Mouse (Mus musculus) CD4-positive, CD25-positive, alpha-beta regulatory T cell, adult 9 weeks (primary cell): ENCODE data around the gene Cpsf3. TPM values are rescaled to one million over a fixed set of nuclear protein-coding genes. Genes with fewer than 3 reads are reported as not detected.

Experiments
- polyA plus RNA-seq: library from polyadenylated mRNA; unstranded; fragments of 100-300 nt; shearing (Covaris generic); gene quantifications from one replicate; pipeline ENCODE4 v1.2.1, GENCODE M21; 2017

Gene Cpsf3
- 160 TPM for polyA plus RNA-seq

GRCm38 (mm10) chr12:21284761-21285441, at the start of gene Cpsf3:
TSS of gene Cpsf3 (plus strand) at chr12:21285391.

DNA sequence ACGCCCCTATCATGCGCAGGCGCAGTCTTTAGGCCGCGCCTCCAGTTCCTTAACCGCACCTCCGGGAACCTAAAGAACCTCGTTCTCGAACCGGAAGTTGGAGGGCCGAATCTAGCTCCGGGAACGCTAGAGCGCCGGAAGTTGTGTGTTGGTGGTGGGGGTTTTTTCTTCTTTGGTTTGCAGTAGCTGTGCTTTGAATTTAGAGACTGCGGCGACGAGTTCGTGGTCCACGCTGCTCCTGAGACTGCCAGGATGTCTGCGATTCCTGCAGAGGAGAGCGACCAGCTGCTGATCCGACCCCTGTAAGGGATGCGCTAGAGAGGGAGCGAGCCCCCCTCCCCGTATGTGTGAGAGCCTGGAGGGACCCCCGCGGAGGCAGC, 1.0 kb downstream of the Cpsf3 start, which contains the start of gene Itgb1bp1:
TSS of gene Itgb1bp1 (minus strand) at position 42 of the 380 bp plus-strand sequence.

DNA sequence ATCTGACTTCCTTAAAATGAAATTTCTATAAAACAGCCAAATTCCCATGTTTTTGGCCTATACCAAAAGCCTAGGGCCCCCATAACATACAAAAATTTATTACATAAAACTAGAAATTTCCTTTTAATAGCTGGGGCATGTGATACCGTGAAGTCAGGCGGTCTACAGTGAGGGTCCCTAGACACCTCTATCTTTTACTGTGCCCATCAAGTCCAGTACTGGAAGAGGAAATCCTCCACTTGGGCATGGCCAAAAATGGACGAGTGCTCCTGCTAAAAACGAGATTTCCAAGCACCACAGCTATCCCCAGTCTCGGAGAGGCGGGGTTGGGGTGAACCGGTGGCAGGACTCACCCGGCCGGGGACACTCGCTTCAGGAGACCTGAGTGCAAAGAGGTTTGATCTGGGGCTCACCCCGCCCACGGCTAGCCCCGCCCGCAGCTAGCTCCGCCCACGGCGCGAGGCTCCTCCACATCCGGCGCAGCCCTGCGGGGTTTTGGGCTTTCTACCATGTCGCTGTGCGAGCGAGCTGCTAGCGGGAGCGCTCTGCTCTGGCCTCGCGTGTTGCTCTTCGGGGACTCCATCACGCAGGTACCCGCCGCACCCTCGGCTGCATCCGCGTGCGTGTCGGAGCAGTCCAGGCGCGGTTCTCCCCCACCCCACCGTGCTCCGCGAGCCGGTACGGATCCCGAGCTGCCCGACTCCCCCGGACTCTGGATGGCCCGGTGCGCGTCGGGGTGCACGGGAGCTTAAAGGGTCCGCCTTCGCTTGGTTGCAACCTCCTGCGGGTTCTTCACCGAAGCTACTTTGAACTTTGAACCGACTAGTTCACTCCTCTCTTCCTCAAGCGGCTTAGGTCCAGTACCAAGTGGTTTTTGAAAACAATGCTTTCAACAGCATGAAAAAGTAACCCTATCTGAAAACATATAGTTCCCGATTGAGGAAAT, 31.0 kb downstream of the Cpsf3 start, which contains the start of gene Iah1:
TSS of gene Iah1 (plus strand) at position 467 of the 946 bp plus-strand sequence.

Other genes starting within 250 kb of the Cpsf3 start
- gene Itgb1bp1, start 893 bp downstream of the Cpsf3 start, polyA plus RNA-seq: 125 TPM
- 51.6 TPM for gene Iah1, start 31.0 kb downstream of the Cpsf3 start, polyA plus RNA-seq
- 77.0 TPM for gene Adam17, start 88.2 kb downstream of the Cpsf3 start, polyA plus RNA-seq
- gene Ywhaq, start 132.2 kb downstream of the Cpsf3 start, polyA plus RNA-seq: 287 TPM